Mouse (Mus musculus) testis, adult 2 months (tissue): Measurements from ENCODE around the gene Ctdsp1.

Source experiments
- CTCF ChIP-seq: fragments of 200-500 bp; IDR thresholded peaks from 2 replicates; pipeline ENCODE4 v1.5.1; 2012; ENCODE audit warnings: low read depth, mild to moderate bottlenecking, inconsistent platforms, low read length, moderate library complexity; ENCODE audit not compliant: control insufficient read depth, insufficient read depth, insufficient replicate concordance
- POLR2A ChIP-seq: fragments of 200-500 bp; IDR thresholded peaks from 2 replicates; pipeline ENCODE4 v1.6.1; 2012; ENCODE audit warnings: low read depth, mild to moderate bottlenecking, inconsistent platforms, low read length, moderate library complexity; ENCODE audit not compliant: control insufficient read depth

- TF ChIP-seq POLR2A (no peak), CTCF (no peak)
Measured at GRCm38 (mm10) chr1:74381588-74382021, 9.7 kb upstream of the Ctdsp1 start.
